Mouse (Mus musculus): ENCODE results near the gene Cdc14b.

Cdc14b gene

DNA sequence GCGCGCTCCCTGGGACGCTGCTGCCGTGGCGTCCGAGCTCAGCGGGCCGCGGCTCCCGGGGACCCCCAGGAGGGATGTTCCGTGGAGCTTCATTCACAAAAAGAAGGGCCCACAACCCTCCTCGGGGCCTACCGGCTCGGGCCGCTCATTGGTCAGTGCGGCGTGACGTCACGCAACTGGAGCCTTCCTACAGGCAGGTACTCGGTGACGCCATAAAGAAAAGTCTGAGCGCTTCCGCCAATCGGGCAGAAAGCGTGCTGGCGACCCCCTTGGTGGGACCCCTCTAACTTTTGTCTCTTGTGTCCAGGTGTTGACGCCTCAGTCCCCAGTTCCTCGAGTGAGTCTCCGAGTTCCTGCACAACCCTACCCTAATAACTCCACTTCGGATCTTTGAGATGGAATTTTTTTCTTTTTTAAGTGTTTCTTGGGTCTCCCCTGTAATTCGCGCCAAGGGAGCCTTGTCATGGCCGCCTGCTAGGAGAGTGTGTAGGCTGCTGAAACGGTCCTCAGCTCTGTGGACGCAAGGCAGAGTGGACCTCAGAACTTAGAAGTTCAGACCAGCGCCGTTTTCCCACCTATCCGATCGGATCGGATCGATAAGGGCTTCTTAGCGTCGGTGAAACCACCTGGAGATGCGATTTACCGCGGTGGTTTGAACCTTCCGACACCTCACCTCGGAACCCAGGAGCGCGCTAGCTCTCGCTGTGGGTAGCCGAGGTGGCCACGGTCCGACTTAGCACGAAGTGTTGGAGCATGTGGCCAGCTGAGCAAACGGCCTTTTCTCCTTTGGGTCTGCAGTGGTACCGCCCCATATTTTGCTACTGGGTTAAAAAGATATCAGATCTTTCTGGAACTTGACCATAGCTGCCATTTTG is at the start of gene Cdc14b:
Cdc14b (minus strand) TSS at position 412 of the 875 bp plus-strand sequence.
- in situ Hi-C loops (cut with MboI; ENCODE audit: unreplicated experiment in 2 of 2), result no loop called here

DNA sequence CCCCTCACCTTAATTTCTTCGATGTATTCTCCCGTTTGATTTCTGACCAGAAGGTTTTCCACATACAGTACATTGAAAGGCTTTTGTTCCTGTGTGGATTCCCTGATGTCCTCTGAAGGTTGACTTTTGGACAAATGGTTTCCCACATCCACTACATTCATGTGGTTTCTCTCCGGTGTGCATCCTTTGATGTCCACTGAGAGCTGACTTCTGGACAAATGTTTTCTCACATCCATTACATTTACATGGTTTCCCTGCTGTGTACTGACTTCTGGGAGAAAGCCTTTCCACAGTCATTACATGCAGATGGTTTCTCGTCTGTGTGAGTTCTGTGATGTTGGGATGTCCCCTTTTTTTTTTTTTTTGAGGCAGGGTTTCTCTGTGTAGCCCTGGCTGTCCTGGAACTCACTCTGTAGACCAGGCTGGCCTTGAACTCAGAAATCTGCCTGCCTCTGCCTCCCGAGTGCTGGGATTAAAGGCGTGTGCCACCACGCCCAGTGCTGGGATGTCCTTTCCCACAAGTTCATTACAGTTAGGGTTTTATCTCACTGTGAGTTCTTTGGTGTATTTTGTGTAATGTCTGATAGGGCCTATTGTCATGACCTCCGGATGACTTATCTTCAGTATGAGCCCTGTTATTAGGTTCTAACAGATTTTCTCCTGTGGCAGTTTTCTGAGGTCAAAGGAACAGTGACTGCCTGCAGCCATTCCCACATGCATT is 47.6 kb upstream of the Cdc14b start:
- in situ Hi-C loops (cut with MboI; ENCODE audit: unreplicated experiment in 2 of 2), result loop anchor here in 1 of 2 experiments (10.0 to 25.0 kb wide), 2 partner anchors 122 to 965 kb away; partner anchors contain the start of gene Zfp369

DNA sequence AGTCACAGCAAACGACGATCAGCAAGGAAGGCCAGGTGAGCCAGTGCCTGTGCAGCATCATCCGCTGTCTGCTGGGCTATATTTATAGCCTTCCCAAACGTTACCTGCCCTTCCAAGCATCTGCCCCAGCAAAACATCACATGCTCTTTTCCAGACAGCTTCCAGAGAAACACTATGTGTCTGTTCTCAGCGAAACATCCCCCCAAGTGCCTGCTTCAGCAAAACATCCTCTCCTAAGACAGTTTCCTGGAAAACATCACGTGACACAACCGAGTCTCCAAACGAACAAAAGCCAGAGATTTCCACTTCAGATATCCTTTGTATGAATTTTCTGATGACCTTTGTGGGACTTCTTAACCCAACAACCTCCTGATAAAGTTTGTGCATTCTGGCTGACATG is 45.2 kb upstream of the Cdc14b start:
- in situ Hi-C loops (cut with MboI; ENCODE audit: unreplicated experiment in 2 of 2), result loop anchor here in 1 of 2 experiments (10.0 to 25.0 kb wide), 2 partner anchors 124 to 967 kb away; partner anchors contain the start of gene Zfp369

DNA sequence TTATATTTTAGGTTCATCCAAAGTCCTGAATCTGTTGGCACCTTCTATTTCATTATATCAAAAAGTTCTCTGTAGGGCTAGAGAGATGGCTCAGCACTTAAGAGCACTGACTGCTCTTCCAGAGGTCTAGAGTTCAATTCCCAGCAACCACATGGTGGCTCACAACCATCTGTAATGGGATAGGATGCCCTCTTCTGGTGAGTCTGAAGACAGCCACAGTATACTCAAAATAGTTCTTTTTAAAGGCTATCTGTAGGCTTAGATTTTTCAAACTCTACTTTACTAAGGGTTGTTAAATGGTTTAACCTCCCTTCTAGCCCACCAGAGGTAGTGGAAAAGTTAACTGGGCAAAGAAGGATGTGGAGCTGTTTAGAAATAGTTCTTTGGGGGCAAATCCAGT is 44.7 kb upstream of the Cdc14b start:
- in situ Hi-C loops (cut with MboI; ENCODE audit: unreplicated experiment in 2 of 2), result loop anchor here (5.0 to 25.0 kb wide), 6 partner anchors 123 to 1065 kb away; partner anchors contain the start of genes Mfsd14b (in 1 of the 2) and Zfp369 (in 1 of the 2)

DNA sequence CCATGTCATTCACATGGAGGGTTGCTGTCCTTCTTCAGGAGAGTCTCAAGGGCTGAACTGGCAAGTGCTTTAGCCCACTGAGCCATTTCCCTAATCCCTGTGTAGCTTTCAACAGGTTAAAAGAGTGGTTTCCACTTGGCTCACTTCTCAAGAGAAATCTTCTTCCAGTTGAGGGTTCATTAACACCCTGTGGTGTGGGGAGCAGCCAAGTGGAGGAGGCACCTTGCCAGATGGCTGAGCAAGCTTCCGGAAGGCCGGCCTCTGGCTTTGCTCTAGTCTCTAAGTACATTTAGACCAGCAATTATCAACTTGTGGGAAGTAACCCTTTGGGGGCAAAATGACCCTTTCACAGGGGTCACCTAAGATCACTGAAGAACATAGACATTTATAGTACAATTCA is 43.3 kb upstream of the Cdc14b start:
- in situ Hi-C loops (cut with MboI; ENCODE audit: unreplicated experiment in 2 of 2), result loop anchor here (5.0 to 25.0 kb wide), 5 partner anchors 124 to 1066 kb away; partner anchors contain the start of genes Mfsd14b (in 1 of the 2) and Zfp369 (in 1 of the 2)

DNA sequence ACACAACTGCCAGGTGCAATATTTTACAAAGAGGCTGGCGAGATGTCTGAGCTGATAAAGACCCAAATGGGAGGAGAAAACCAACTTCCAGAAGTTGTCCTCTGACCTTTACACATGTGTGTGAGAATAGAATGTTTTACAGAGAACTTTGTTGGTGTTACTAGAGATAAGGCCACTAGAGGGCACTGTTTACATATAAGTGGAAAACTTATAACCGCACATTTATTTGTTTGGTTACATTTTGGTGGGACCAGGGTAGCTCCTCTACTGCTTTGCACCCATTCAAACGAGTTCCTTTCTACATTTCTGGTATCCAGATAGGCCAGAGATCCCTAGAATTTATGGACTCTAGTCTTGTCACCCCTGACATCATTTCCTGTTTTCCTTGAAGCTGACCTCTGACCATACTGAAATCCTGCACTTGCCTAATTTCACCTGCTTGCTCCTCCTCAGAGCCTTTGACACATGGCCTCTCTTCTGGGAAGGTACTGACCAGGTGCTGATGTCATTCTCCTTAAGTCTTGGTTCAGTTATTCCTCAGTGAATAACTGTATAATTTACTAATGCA is 40.5 kb upstream of the Cdc14b start:
- in situ Hi-C loops (cut with MboI; ENCODE audit: unreplicated experiment in 2 of 2), result loop anchor here (5.0 to 25.0 kb wide), 5 partner anchors 127 to 1069 kb away; partner anchors contain the start of genes Mfsd14b (in 1 of the 2) and Zfp369 (in 1 of the 2)

DNA sequence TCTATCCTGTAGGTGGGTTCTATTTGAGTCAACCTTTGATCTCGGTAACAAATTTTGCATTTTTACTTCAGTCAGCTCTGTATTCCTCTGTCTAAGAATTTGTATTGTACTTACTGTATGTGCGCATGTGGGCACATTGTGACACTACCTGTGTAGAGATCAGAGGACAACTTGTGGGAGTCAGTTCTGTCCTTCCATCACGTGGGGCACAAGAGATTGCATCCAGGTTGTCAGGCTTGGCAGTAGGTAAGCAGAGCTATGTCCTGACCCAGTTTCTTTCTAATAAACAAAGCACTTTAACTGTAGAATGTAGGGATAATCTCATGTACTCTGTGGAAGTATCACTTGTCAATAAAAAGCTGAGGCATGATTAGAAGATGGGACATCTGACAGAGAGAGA is 39.0 kb upstream of the Cdc14b start:
- in situ Hi-C loops (cut with MboI; ENCODE audit: unreplicated experiment in 2 of 2), result loop anchor here (5.0 to 25.0 kb wide), 5 partner anchors 67 to 1071 kb away; partner anchors contain the start of genes Mfsd14b (in 1 of the 2) and Zfp369 (in 1 of the 2)

DNA sequence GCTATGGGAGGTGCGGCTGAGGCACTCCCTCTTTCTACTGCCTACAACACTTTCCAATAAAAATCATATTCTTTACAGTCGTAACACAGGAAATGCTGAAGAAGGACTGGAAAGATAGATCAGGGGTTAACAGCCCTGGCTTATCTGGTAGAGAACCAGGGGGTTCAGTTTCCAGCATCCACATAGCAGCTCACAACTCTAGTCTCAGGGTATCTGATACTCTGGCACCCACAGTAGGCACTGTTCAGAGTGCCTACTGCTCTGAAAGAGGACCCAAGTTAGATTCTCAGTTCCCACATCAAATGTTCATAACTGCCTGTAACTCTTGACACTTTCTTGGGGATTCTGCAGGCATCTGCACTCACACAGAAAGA is 37.8 kb upstream of the Cdc14b start:
- in situ Hi-C loops (cut with MboI; ENCODE audit: unreplicated experiment in 2 of 2), result loop anchor here (5.0 to 25.0 kb wide), 5 partner anchors 66 to 1072 kb away; partner anchors contain the start of genes Mfsd14b (in 1 of the 2) and Zfp369 (in 1 of the 2)

DNA sequence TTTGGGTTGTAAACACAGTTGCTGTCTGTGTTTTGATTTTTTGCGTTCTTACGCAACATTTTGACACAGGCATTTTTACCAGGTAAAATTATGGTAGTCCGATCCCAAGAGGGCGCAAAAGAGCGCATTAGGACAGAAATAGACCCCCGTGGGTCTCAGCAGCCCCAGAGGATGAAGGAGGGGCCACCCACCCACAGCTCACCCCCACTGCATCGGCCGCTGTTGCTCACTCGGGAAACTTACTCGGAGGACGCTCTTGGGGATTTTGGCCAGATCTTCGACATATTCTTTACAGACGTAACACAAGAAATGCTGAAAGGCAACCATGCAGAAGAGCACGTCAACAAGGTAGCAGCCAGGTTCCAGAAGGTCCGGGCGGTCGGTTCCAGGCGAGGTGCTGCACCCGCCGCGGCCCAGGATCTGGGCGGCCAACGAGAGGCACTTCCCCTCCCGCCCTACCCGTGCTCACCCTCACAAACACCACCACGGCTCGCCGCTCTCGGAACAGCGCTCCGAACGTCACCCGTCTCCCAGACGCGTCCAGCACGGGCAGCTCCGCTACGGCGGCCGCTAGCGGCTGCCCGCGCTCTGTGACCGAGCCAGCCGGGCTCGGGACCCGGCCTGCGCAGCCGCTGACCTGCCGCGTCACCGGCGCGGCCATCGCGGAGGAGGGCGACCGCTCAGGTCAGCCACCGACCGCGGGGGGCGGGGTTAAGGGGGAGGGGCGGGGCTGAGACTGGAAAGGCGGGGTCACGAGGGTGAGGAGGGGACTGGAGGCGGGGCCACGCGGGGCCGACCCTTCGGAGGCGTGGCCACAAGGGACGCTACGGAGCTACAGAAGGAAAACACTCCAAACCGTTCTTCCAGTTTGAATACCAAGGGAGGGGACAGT is 37.2 kb upstream of the Cdc14b start, which contains the start of gene Aaed1:
Aaed1 (minus strand) TSS at position 687 of the 892 bp plus-strand sequence.
- in situ Hi-C loops (cut with MboI; ENCODE audit: unreplicated experiment in 2 of 2), result loop anchor here (5.0 to 25.0 kb wide), 5 partner anchors 65 to 1073 kb away; partner anchors contain the start of genes Mfsd14b (in 1 of the 2) and Zfp369 (in 1 of the 2)

DNA sequence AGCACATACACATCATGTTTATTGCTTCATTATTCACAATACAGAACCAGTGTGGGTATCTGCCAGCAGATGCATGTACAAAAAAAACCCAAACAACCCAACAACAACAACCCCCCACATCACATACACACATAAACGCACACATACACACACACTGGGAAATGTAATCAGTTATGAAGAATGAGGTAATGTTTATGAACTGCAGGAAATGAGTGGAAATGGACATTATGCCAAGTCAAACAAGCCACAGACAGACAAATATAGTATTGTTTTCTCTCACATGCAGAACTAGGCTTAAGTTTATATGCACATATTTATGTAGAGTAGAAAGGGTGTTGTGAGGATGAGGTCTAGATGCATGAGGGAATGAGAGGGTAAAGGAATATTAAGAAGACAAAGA is 36.2 kb upstream of the Cdc14b start:
- in situ Hi-C loops (cut with MboI; ENCODE audit: unreplicated experiment in 2 of 2), result loop anchor here (5.0 to 25.0 kb wide), 5 partner anchors 64 to 1074 kb away; partner anchors contain the start of genes Mfsd14b (in 1 of the 2) and Zfp369 (in 1 of the 2)

DNA sequence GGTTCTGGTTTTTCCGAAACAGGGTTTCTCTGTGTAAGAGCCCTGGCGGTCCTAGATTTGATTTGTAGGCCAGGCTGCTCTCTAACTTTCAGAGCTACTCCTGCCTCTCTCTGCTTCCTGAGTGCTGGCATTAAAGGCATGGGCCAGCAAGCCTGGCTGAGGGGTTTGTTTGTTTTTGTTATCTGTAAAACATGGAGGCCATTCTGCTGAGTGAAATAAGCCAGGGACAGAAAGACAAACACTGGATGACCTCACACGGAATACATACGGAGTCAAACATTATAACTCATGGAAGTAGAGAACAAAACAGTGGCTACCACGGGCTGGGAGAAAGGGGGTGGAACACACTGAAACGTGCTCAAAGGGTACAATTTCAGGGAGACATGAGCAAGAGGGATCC is 35.5 kb upstream of the Cdc14b start:
- in situ Hi-C loops (cut with MboI; ENCODE audit: unreplicated experiment in 2 of 2), result loop anchor here (5.0 to 25.0 kb wide), 5 partner anchors 63 to 1074 kb away; partner anchors contain the start of genes Mfsd14b (in 1 of the 2) and Zfp369 (in 1 of the 2)

DNA sequence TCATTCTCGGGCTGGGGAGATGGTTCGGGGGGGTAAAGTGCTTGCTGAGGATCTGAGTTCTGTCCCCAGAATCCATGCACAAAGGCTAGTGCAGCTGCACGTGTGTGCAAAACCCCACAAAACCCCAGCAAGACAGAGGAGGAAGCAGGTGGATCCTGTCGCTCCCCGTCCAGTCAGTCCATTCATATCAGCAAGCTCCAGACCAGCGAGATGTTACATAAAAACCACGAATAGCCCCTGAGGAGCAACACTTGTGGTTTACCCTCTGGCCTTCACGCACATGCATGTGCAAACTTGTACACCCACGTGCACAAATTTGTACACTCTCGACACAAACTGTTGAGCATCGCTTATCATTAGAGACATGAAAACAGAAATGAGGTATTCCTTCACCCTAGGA is 34.8 kb upstream of the Cdc14b start:
- in situ Hi-C loops (cut with MboI; ENCODE audit: unreplicated experiment in 2 of 2), result loop anchor here (5.0 to 25.0 kb wide), 7 partner anchors 63 to 1075 kb away; partner anchors contain the start of genes Mfsd14b (in 1 of the 2) and Zfp369 (in 1 of the 2)

DNA sequence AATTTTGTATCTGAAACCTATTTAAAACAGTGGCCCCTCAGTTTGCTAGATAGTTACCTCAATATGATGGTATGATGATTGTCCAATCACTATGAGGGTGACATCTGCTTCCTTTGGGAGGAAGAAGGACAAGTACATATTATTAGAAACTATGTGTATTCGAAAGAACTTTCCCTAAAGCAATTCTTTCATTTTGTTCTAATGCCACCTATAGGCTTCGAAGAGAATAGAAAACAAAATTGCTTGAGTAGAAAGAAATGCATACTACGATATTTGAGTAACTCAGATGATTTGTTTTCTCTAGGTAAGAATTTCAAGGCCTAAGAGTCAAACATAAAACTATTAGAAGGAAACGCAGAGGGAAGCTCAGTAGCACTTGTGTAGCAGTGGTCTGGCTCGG is 33.9 kb upstream of the Cdc14b start:
- in situ Hi-C loops (cut with MboI; ENCODE audit: unreplicated experiment in 2 of 2), result loop anchor here (5.0 to 25.0 kb wide), 4 partner anchors 62 to 978 kb away; partner anchors contain the start of gene Zfp369 (in 1 of the 2)

DNA sequence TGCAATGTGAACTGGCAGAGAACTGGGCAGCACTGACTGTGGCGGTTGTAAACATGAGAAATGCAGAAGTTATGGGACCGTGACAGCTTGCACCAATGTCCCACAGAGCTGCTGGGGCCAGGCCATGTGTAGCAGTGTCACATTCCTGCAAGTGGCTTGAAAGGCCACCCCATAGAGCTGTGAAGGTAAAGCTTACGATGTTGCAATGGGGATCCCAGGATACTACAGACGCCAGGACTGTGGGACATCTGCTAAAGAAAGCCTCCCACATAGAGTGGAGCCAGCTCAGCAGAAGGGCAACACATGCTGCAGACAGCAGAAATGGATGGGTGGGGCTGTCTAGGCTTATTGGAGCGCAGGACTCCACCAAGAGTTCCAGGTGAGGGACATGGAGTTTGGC is 32.4 kb upstream of the Cdc14b start:
- in situ Hi-C loops (cut with MboI; ENCODE audit: unreplicated experiment in 2 of 2), result loop anchor here (5.0 to 25.0 kb wide), 4 partner anchors 60 to 980 kb away; partner anchors contain the start of gene Zfp369 (in 1 of the 2)

DNA sequence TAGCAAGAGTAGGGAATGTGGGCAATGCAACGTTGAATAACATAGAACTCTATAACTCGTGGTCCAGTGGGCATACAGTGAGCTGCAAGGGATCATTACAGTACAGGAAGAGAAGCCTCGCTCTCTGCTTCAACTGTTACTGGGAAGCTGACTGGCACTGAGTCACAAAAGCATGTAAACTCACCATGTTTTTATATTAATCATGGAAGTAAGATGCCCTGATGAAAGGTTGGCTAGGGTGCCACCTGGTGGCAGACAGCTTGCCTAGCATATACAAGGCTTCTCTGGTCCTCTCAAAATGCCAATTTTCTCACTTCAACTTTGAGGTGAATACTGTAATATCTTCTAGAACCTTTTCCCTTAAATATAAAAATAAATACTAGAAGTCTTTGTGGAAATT is 31.0 kb upstream of the Cdc14b start:
- in situ Hi-C loops (cut with MboI; ENCODE audit: unreplicated experiment in 2 of 2), result loop anchor here (5.0 to 25.0 kb wide), 4 partner anchors 59 to 981 kb away; partner anchors contain the start of gene Zfp369 (in 1 of the 2)

DNA sequence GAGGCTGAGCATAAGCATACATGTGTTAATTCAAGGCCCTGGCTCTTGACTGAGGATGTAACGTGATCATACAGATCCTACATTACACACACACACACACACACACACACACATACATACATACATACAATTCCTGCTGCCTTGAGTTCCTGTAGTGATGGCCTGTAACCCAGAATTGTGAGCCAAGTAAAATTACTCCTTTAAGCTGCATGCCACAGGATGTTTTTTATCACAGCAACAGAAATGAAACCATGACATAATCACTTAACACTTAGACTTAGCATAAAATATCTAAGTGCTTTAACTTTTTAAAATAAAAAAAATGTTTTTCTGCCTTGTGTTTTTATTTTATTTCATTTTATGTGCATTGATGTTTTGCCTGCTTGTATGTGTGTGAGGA is 24.0 kb upstream of the Cdc14b start:
- in situ Hi-C loops (cut with MboI; ENCODE audit: unreplicated experiment in 2 of 2), result no loop called here

DNA sequence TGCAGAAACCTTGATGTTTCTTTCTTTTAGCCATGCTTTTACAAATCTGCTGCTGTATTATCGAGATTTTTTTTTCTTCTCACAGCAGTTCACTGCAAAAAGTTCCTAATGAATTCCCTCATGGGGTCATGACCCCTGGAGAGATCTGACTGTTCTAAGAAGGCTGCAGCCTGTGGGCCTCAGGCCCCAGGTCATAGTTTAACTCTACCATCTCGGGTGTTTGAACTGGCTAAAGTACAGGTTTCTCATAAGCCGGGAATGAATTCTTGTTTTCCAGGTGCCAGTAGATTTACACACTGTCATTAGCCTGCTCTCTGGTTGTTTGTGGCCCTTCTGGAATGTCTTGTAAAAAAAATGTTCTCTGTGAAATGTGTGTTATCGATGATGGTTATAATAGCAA is 11.7 kb upstream of the Cdc14b start:
- in situ Hi-C loops (cut with MboI; ENCODE audit: unreplicated experiment in 2 of 2), result no loop called here

DNA sequence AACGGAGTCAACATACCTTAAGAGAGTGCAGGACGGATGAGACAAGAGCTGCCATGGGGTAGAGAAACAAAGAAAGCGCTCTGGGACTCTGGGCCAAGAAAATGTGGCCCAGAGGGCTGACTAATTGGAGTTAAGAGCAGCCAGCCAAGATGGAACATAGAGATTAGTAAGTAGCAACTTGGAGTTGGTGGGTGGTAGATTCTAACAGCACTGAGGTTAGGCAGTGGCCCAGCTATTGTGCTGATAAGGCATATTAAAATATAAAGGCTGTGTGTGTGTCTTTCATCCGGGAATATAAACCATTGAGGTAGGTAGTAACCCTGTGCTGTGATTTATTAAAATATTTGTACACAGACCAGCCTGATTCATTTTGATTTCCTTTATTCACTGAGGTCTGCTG is 11.2 kb upstream of the Cdc14b start:
- in situ Hi-C loops (cut with MboI; ENCODE audit: unreplicated experiment in 2 of 2), result no loop called here

DNA sequence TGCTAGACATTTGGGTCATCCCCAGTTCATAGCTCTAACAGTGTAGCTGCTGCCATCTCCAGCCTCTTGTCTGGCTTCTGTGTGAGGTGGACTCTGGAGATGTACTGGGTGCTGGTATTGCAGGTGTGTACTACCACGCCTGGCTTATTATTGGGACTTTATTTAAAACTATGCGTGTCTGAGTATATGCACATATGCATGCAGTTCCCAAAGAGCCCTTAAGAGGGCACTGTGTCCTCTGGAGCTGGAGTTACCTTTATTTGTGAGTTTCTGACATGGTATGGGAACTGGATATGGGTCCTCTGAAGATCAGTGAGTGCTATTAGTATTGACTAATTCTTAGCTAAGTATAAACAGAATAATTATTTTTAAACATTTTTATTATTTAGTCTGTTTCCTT is 9.6 kb upstream of the Cdc14b start:
- in situ Hi-C loops (cut with MboI; ENCODE audit: unreplicated experiment in 2 of 2), result no loop called here
